Mouse (Mus musculus) hematopoietic stem cell, adult 5-6 weeks (primary cell): ENCODE results near the gene Col2a1. TPM values are rescaled to one million over a fixed set of nuclear protein-coding genes. Genes with fewer than 3 reads are reported as not detected.

Source experiments
- ATAC-seq, 2 experiments: fragments of 125-278 bp in 1 of 2; replicated peaks in 1 of 2; 2 replicates each; pipeline ENCODE4 v1.8.0; 2016 to 2017; ENCODE audit warnings: inconsistent platforms in 2 of 2, mild to moderate bottlenecking in 2 of 2, moderate number of reproducible peaks in 2 of 2, low read depth in 1 of 2, moderate TSS enrichment in 1 of 2; ENCODE audit not compliant: low FRiP score in 2 of 2, poor library complexity in 2 of 2, severe bottlenecking in 2 of 2, insufficient read depth in 1 of 2, low TSS enrichment in 1 of 2
- total RNA-seq: library from RNA; stranded (forward); fragments of 172-1452, 232-1000 nt; gene quantifications from 2 replicates; pipeline ENCODE4 v1.2.3, GENCODE M21; 2017

Gene Col2a1
- total RNA-seq, 1 experiment from 2014 or later, result not detected

DNA sequence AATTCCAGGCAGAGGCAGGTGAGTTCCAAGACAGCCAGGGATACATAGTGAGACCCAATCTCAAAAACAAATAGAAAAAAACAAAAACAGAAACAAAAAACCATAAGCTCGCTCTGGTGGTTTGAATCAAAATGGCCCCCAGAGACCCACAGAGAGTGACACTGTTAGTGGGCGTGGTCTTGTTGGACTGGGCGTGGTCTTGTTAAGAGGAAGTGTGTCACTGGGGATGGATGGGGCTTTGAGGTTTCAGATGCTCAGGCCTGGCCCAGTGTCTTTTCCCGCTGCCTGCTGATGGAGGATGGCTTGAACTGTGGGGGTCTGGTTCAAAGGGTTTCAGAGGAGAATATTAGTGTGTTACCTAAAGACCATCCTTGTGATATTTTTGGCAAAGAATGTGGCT lies 13.4 kb upstream of the Col2a1 start:
- ATAC-seq, result no peak

GRCm38 (mm10) chr15:98012810-98013209 lies 8.3 kb upstream of the Col2a1 start:
- no peak for ATAC-seq

- ATAC-seq, result no peak
Observed at GRCm38 (mm10) chr15:98005181-98005580, 686 bp upstream of the Col2a1 start.

- ATAC-seq, result no peak
Observed at GRCm38 (mm10) chr15:98004740-98005159, 255 bp upstream of the Col2a1 start.

DNA sequence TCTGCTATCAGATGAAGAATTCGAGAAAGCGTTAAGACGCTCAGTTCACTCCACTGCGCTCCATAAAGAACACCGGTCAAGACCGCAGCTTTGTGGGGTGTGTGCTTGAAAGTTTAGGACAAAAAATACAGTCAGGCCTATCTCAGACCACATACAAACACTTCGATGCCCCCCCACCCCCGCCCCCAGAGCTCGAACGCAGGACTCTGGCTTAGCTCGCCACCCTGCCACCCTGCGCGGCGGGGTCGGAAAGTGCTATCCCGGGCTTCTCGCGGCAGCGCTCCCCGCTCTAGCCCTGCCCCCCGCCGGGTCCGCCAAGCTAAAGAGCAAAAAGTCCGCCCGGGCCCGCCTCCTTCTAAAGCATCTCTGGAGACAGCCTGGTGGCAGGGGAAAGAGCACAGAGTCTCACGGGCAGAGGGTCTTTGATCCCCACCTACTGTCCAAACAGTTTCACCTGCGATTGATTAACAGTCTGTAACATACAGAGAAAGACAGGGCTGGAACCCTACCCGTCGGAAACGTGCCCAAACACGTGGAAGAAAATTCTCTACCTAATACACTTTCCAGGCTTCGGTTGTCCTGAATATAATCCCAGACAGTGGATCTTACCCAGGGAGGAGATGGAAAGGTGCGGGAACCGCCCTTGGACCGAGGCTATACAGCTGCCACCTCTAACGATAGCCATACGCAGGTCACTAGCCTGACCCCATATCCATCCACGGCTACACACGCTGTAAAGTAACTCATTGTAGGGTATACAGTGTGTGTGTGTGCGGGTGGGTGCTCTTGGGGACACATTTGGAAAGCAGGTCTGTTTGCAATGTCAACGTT lies 1.3 kb downstream of the Col2a1 start:
- ATAC-seq, result no peak

DNA sequence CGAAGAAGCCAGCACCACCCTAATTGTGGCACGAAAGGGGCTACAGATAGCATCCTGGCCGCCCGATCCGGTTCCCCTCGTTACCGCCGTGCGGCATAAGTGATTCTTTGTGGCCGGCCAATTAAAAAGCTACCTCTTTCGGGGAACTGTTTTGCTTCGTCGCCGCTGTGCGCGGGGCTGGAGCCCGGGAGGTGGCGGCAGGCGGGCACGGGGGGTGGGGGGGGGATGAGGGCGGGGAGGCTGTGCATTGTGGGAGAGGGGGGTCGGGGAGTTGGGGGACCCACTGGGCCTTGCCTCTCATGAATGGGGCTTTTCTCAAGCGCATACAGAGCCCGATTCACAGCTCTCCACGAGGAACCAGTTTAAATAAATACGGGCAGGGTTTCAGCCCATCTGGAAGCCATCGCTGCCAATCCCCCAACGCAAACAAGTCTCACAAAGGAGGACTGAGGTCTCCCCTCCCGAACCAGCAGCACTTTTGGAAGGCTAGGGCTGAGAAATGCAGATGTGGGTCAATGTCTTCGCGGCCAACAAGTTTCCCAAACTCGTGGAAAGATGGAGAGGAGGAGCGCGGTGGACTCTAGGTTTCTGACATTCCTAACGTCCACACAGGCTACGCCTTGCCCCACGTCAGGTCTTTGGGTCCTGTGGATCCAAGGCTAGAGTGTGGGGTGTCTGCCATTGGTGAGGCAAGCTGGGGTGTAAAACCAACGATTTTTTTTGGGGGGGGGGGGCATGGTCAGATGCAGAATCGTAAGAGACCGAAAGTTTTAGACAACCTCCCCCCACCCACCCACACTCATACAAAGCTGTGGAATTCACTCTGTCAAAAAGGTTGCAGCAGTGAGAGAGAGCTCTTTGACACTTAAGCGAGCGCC lies 2.1 kb downstream of the Col2a1 start:
- ATAC-seq, result no peak

DNA sequence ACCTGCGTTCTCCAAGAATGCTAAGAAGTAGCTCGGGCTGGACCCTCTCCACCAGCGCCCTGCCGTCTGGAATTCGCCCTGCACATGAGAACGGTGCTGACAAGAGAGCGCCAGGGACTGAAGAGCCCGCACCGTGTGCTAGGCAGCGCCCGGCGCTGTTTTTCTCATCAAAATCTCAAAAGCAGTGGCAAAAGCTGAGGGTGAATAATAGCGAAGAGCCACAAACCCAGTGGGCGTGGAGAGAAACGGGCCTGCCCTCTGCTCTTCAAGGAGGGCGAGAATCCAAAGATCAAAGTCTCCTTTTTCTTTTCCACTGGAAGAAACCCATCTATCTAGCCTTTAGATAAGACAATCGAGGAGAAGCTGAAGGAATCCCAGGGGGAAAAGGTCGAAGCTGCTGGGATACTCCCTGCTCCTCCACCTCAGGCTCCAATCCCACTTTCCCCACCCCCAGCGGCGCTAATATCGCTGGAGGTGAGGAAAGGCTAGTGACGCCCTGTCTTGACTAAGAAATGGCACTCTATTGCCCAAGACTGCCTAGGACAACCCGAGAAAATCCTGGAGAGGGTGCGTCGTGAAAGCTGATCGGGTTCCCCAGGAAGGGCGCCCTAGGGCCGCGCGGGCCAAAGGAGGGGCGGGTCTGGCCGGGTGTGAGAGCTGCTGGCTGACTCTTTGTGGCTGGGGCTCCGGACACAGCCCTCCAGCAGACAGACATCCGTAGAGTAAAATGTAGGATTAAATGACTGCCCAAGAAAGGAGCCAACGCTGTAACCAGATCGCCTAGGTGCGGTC lies 3.0 kb downstream of the Col2a1 start:
- no peak for ATAC-seq

- no peak for ATAC-seq
Observed at GRCm38 (mm10) chr15:97999991-98000390, 4.5 kb downstream of the Col2a1 start.

- ATAC-seq, result no peak
Observed at GRCm38 (mm10) chr15:97999546-97999945, 4.9 kb downstream of the Col2a1 start.

DNA sequence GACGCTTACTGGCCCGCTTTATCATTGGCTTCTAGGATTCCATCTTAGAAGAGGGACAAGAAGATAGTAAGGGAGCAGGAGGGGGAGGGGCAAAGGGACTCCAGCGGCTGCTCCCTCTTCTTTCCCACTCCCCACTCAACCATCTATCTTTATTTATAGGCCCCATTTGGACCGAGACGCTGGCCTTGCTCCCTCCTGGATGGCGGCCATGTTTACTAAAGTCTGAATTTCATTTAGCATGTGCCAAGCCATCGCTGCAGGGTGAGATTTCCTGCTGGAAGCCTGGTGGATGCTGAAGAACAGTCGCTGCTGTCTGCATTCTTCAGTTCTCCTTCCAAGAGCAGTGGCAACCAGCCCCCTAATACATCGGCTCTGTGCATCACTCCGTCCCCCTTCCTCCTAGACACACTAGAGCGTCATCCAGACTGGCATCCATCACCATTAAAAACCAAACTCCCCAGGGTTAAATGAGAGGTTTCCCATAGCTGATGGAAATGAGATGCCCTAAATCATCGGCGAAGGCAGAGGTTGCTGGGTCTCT lies 7.7 kb downstream of the Col2a1 start:
- ATAC-seq, result no peak

GRCm38 (mm10) chr15:97992712-97993286 lies 11.7 kb downstream of the Col2a1 start:
- ATAC-seq, result peak; percentile 91 to 94

DNA sequence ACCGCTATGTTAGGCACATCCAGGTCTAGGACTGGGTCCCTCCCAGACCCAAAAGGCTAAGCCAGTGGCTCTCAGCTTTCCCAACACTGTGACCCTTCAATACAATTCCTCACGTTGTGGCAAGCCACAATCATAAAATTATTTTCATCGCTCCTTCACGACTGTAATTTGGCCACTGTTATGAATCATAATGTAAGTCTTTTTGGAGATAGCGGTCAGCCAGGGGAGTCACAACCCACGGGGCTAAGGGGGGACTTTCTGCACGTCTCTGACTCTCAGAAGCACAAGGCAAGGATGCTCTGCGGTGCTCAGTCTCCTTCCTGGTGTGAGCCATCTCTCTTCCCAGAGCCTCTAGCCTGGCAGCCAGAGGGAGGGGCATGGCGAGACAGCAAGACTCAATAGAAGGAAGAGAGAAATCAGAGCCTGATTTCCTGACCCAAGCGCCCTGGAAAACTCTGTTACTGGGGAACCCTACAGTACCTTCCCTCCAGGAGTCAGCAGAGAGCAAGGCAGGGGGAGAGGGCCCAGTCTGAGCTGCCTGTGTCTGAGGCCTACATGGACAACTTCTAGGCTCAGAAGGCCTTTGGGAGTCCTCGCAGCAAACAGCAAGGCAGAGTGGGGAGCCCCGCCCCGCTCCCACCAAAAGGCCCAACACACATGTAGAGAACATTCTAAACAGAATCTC lies 12.3 kb downstream of the Col2a1 start:
- peak in 1 of 2 experiments; percentile 10; a peak in 1 of 4 replicates for ATAC-seq

GRCm38 (mm10) chr15:97991285-97991895 lies 13.1 kb downstream of the Col2a1 start:
- ATAC-seq, result no peak

GRCm38 (mm10) chr15:97990721-97991120 lies 13.8 kb downstream of the Col2a1 start:
- no peak for ATAC-seq

DNA sequence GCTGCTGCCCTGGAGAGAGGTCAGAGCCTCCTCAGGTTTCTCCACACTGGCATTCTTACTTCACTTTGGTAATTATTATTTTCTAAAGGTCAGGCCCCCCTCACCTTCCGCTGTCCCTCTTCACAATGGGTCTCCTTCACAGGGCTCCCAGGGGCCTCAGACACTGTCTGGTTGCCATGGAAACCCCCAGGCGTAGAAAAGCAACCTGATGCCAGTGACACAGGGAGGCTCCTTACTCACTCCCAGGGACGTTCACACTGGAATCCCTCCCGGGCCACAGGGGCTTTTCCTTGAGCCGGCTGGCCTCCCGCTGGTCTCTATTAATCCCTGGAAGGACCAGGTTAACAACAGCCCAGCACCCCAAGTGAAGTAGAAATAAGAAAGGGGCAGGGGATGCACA lies 14.4 kb downstream of the Col2a1 start:
- ATAC-seq, result no peak

- ATAC-seq, result no peak
Observed at GRCm38 (mm10) chr15:97989544-97989943, 15.0 kb downstream of the Col2a1 start.
